Mouse (Mus musculus): ENCODE measurements around the gene Disp2. TPM values are rescaled to one million over a fixed set of nuclear protein-coding genes. Genes with fewer than 3 reads are reported as not detected.

Gene Disp2
- total RNA-seq, 1 experiment: 0.31 TPM

- in situ Hi-C loops (cut with MboI; ENCODE audit: low sequenced_read_pairs in 2 of 2, unreplicated experiment in 2 of 2): no loop called here
- H3K4me3 ChIP-seq (ENCODE audit: insufficient read depth in 1 of 2, low read depth in 1 of 2, low read length in 2 of 2, poor library complexity in 1 of 2, severe bottlenecking in 1 of 2): no peak overlapping the region
- H3K4me1 ChIP-seq (ENCODE audit: control insufficient read depth in 2 of 2, insufficient read depth in 2 of 2, low read length in 2 of 2, poor library complexity in 1 of 2): peaks cover 0 to 3% of the 10 kb centered on the region in 2 experiments; a peak in 2 of 4 replicates
- no peak for TF ChIP-seq ZC3H11A (IDR thresholded peaks at IDR 0.05; ENCODE audit: borderline replicate concordance, low read depth, low read length)
- no peak for TF ChIP-seq ZNF384 (IDR thresholded peaks at IDR 0.05; ENCODE audit: low read depth, low read length)
- TF ChIP-seq MAFK (IDR thresholded peaks at IDR 0.05; ENCODE audit: insufficient read depth, low read depth, low read length): no peak
- no peak for TF ChIP-seq CHD2 (IDR thresholded peaks at IDR 0.05; ENCODE audit: low read depth, low read length)
- no peak for TF ChIP-seq HCFC1 (IDR thresholded peaks at IDR 0.05; ENCODE audit: borderline replicate concordance, insufficient read depth, low read length)
- H3K27ac ChIP-seq (ENCODE audit: insufficient read depth, low read depth, low read length, poor library complexity, severe bottlenecking): no peak overlapping the region
- no peak for DNase-seq (ENCODE audit: low read depth, low spot score)
- H3K9ac ChIP-seq (ENCODE audit: insufficient read depth, low read depth, low read length, poor library complexity, severe bottlenecking): no peak overlapping the region
- H3K36me3 ChIP-seq (ENCODE audit: control insufficient read depth, insufficient read depth, low read length, poor library complexity, severe bottlenecking): no peaks in the 10 kb centered on the region
- H3K9me3 ChIP-seq (ENCODE audit: control insufficient read depth, insufficient read depth, low read depth, low read length): no peaks in the 10 kb centered on the region
Measured at GRCm38 (mm10) chr2:118810861-118811260, 31.3 kb downstream of the Disp2 start.

GRCm38 (mm10) chr2:118812724-118813123 lies 33.2 kb downstream of the Disp2 start:
- no peak overlapping the region for H3K27ac ChIP-seq (ENCODE audit: insufficient read depth, low read depth, low read length, poor library complexity, severe bottlenecking)
- H3K9ac ChIP-seq (ENCODE audit: insufficient read depth, low read depth, low read length, poor library complexity, severe bottlenecking): no peak overlapping the region
- H3K36me3 ChIP-seq (ENCODE audit: control insufficient read depth, insufficient read depth, low read length, poor library complexity, severe bottlenecking): peaks cover 6% of the 10 kb centered on the region
- H3K4me3 ChIP-seq (ENCODE audit: insufficient read depth in 1 of 2, low read depth in 1 of 2, low read length in 2 of 2, poor library complexity in 1 of 2, severe bottlenecking in 1 of 2): no peak overlapping the region
- no peaks in the 10 kb centered on the region for H3K9me3 ChIP-seq (ENCODE audit: control insufficient read depth, insufficient read depth, low read depth, low read length)
- in situ Hi-C loops (cut with MboI; ENCODE audit: low sequenced_read_pairs in 2 of 2, unreplicated experiment in 2 of 2): no loop called here
- DNase-seq (ENCODE audit: low read depth, low spot score): no peak
- peaks cover 0 to 3% of the 10 kb centered on the region in 2 experiments; a peak in 2 of 4 replicates for H3K4me1 ChIP-seq (ENCODE audit: control insufficient read depth in 2 of 2, insufficient read depth in 2 of 2, low read length in 2 of 2, poor library complexity in 1 of 2)
- TF ChIP-seq ZNF384 (IDR thresholded peaks at IDR 0.05; ENCODE audit: low read depth, low read length): no peak
- no peak for TF ChIP-seq MAFK (IDR thresholded peaks at IDR 0.05; ENCODE audit: insufficient read depth, low read depth, low read length)
- TF ChIP-seq ZC3H11A (IDR thresholded peaks at IDR 0.05; ENCODE audit: borderline replicate concordance, low read depth, low read length): no peak
- no peak for TF ChIP-seq HCFC1 (IDR thresholded peaks at IDR 0.05; ENCODE audit: borderline replicate concordance, insufficient read depth, low read length)
- no peak for TF ChIP-seq CHD2 (IDR thresholded peaks at IDR 0.05; ENCODE audit: low read depth, low read length)

- H3K9ac ChIP-seq (ENCODE audit: insufficient read depth, low read depth, low read length, poor library complexity, severe bottlenecking): peak within 1 kb of the TSS; percentile 91
- no peak for TF ChIP-seq ZC3H11A (IDR thresholded peaks at IDR 0.05; ENCODE audit: borderline replicate concordance, low read depth, low read length)
- peak; percentile 92 for TF ChIP-seq HCFC1 (IDR thresholded peaks at IDR 0.05; ENCODE audit: borderline replicate concordance, insufficient read depth, low read length)
- TF ChIP-seq CHD2 (IDR thresholded peaks at IDR 0.05; ENCODE audit: low read depth, low read length): no peak
- no peak within 1 kb of the TSS for H3K27ac ChIP-seq (ENCODE audit: insufficient read depth, low read depth, low read length, poor library complexity, severe bottlenecking)
- peak; percentile 89 for DNase-seq (ENCODE audit: low read depth, low spot score)
- no peaks in the 10 kb centered on the region for H3K9me3 ChIP-seq (ENCODE audit: control insufficient read depth, insufficient read depth, low read depth, low read length)
- H3K4me1 ChIP-seq (ENCODE audit: control insufficient read depth in 2 of 2, insufficient read depth in 2 of 2, low read length in 2 of 2, poor library complexity in 1 of 2): peaks cover 0 to 3% of the 10 kb centered on the region in 2 experiments; a peak in 2 of 4 replicates
- in situ Hi-C loops (cut with MboI; ENCODE audit: low sequenced_read_pairs in 2 of 2, unreplicated experiment in 2 of 2): no loop called here
- H3K36me3 ChIP-seq (ENCODE audit: control insufficient read depth, insufficient read depth, low read length, poor library complexity, severe bottlenecking): peaks cover 15% of the 10 kb centered on the region
- peak within 1 kb of the TSS; percentile 96 to 97 for H3K4me3 ChIP-seq (ENCODE audit: insufficient read depth in 1 of 2, low read depth in 1 of 2, low read length in 2 of 2, poor library complexity in 1 of 2, severe bottlenecking in 1 of 2)
Measured at GRCm38 (mm10) chr2:118813981-118814836, 34.7 kb downstream of the Disp2 start, which contains the start of gene Knstrn. Gene Knstrn (plus strand): TSS chr2:118814003.

GRCm38 (mm10) chr2:118822800-118823199 lies 43.3 kb downstream of the Disp2 start:
- no peaks in the 10 kb centered on the region for H3K9me3 ChIP-seq (ENCODE audit: control insufficient read depth, insufficient read depth, low read depth, low read length)
- no peaks in the 10 kb centered on the region for H3K4me1 ChIP-seq (ENCODE audit: control insufficient read depth in 2 of 2, insufficient read depth in 2 of 2, low read length in 2 of 2, poor library complexity in 1 of 2)
- no peak overlapping the region for H3K9ac ChIP-seq (ENCODE audit: insufficient read depth, low read depth, low read length, poor library complexity, severe bottlenecking)
- no peak for DNase-seq (ENCODE audit: low read depth, low spot score)
- peaks cover 31% of the 10 kb centered on the region for H3K36me3 ChIP-seq (ENCODE audit: control insufficient read depth, insufficient read depth, low read length, poor library complexity, severe bottlenecking)
- no peak overlapping the region for H3K4me3 ChIP-seq (ENCODE audit: insufficient read depth in 1 of 2, low read depth in 1 of 2, low read length in 2 of 2, poor library complexity in 1 of 2, severe bottlenecking in 1 of 2)
- in situ Hi-C loops (cut with MboI; ENCODE audit: low sequenced_read_pairs in 2 of 2, unreplicated experiment in 2 of 2): no loop called here
- TF ChIP-seq CHD2 (IDR thresholded peaks at IDR 0.05; ENCODE audit: low read depth, low read length) (no peak), MAFK (IDR thresholded peaks at IDR 0.05; ENCODE audit: insufficient read depth, low read depth, low read length) (no peak), ZNF384 (IDR thresholded peaks at IDR 0.05; ENCODE audit: low read depth, low read length) (no peak), HCFC1 (IDR thresholded peaks at IDR 0.05; ENCODE audit: borderline replicate concordance, insufficient read depth, low read length) (no peak), ZC3H11A (IDR thresholded peaks at IDR 0.05; ENCODE audit: borderline replicate concordance, low read depth, low read length) (no peak)
- H3K27ac ChIP-seq (ENCODE audit: insufficient read depth, low read depth, low read length, poor library complexity, severe bottlenecking): no peak overlapping the region

All from ES-E14 (cell line).